Mouse (Mus musculus) ES-E14 (cell line): ENCODE data around the gene Rpl10a.

Experiments
- CHD2 ChIP-seq: IDR thresholded peaks from 2 replicates; pipeline ENCODE4 v1.6.1; 2014; ENCODE audit warnings: mild to moderate bottlenecking, low read depth, low read length, inconsistent platforms
- MAFK ChIP-seq: IDR thresholded peaks from 2 replicates; pipeline ENCODE4 v1.6.1; 2014; ENCODE audit warnings: mild to moderate bottlenecking, low read depth, low read length, inconsistent platforms; ENCODE audit not compliant: insufficient read depth
- ZC3H11A ChIP-seq: IDR thresholded peaks from 2 replicates; pipeline ENCODE4 v1.6.1; 2012; ENCODE audit warnings: low read depth, mild to moderate bottlenecking, inconsistent platforms, low read length, borderline replicate concordance
- ZNF384 ChIP-seq: IDR thresholded peaks from 2 replicates; pipeline ENCODE4 v1.6.1; 2012; ENCODE audit warnings: low read depth, low read length, inconsistent platforms

DNA sequence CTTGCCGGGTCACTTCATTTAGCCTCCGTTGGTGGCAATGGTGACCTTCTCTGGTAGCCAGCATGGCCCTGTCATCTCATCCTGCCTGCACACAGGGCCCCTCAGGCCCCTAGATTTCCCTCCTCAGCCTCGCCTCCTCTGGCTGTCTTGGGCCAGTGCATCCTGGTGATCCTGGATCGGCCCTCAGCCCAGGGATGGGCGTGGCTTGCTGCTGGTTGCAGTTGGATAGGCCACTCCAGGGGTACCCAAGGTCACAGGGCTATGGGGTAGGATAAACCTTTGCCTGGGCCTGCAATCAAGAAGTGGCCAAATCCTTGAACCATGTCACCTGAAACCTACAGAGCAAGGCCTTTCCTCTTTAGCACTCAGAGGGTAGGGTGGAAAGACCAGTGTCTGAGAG lies 41.3 kb upstream of the Rpl10a start:
- TF ChIP-seq ZNF384 (no peak), MAFK (no peak), ZC3H11A (no peak), CHD2 (no peak)
